Mouse (Mus musculus) embryo, embryonic 9.5 days (tissue): ENCODE measurements at regions not wholly inside any gene's neighbourhood (a gene's known extent, or its start where the extent isn't known, plus 50 kb on each side); places are given as distances from the start of the nearest gene placed in this dataset.

Source experiments
- DNase-seq: peaks from one replicate; pipeline ENCODE4 v3.0.0-alpha.2; 2017; ENCODE audit errors: extremely low spot score

DNA sequence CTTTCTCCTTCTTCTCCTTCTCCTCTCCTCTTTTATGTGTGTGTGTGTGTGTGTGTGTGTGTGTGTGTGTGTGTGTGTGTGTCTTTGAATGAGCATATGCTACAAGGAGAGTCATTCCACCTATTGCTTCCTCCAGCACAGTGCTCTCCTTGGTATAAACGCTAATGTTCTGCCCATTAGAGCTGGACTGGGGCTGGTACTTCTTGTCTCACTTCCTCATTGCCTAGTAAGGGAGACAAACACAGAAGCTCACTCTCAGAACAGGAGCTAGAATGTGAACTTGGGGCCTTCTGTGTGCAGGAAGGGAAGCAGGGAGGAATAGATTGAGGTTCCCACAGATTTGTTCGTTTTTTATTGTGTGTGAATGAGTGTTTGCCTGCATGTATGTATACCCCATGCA is 54.9 kb upstream of the Shb start:
- no peak for DNase-seq

DNA sequence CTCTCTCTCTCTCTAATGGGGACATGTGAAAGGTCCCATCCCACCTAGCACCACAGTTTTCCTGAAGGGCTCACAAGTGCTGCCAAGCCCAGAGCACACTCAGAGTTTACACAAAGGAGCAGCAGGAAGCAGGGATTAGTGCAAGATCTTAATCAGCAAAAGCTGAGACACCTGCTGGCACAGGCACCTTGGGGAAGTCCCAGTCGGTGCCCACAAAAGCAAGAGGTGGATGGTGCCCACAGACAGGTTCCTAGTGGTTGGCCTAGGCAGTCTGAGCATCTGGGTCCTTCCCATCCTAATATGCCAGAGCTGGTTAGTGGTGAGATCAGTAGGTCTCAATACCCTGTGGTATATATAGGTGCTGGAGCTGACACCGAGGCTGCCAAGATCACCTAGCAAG is 54.0 kb upstream of the Shb start:
- DNase-seq = no peak

DNA sequence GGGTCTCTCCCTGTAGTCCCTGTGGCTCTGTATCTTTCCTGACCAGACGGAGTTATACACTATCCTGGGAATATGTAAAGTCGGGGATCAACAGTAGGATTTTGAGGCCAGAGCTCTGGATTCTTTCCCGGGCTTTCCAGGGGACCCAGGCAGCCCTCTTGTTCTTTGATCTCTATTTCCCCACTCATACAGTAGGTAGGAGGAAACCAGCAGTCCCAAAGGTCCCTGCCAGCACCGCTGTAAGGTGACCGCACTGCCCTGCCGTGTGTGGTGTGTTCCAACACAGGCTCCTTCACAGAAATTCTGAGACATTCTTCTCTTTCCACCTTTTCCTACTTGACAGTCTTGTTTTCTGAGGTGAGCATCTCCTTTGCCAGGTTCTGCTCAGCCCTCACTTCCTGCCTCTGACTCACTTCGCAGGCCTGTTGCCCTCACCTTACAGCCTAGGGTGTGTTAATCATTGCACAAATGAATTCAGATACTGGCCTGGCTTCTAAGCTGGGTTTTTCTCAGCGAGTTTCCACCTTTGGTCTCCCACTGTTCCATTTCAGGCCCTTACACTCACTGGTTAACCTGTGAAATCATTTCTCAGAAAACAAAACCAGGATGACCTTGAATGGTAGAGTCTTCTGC is 53.0 kb upstream of the Shb start:
- DNase-seq = no peak

DNA sequence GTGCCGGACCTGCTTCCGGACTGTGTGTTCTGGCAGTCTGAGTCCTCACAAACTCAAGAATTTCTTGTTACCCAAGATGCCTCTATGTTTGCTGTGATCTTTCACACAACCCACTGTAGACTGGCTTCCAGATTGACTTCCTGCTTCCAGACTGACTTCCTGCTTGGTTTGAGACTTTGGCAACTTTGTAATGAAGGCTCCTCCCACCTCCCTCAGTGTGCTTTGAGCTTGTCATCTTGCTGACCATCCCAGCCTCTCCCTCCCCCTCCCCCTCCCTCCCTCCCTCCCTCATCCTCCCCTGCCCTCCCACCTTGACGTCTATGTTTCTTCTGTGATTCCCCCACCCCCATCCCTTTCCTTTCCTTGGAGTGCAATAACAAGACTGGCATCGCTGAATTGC is 51.7 kb upstream of the Shb start:
- no peak for DNase-seq

DNA sequence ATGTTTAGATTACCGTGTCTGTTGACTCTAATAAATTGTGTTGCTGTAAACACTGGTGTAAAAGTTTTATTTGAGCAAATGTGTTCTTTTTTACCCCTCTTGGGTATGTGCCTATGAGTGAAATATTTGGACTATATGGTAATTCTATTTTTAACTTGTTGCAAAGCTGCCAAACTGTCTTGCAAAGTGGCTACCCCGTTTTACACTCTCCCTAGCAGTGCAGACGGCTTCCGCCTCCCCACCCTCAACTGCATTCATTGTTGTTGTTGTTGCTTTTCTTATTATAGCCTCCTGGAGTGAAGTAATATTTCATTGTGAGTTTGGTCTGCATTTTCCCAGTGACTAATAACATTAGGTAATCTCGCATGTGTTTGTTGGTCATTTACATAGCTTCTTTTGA is 50.2 kb upstream of the Shb start:
- DNase-seq = no peak
